Mouse (Mus musculus) lung, postnatal 0 days (tissue): ENCODE measurements around the gene Csrp3.

Experiments
- CTCF ChIP-seq: IDR thresholded peaks from 2 replicates; pipeline ENCODE4 v1.5.1; 2016; ENCODE audit warnings: antibody characterized with exemption, mild to moderate bottlenecking
- EP300 ChIP-seq: IDR thresholded peaks from 2 replicates; pipeline ENCODE4 v1.6.1; 2016; ENCODE audit warnings: antibody characterized with exemption, mild to moderate bottlenecking, control low read depth

- TF ChIP-seq CTCF (no peak), EP300 (no peak)
Measured at GRCm38 (mm10) chr7:48834989-48835626, 12.7 kb downstream of the Csrp3 start.
